Mouse (Mus musculus): ENCODE data around the gene Pard3b.

The Pard3b gene

GRCm38 (mm10) chr1:61903271-61904007 lies 264.8 kb downstream of the Pard3b start:
- ATAC-seq (ENCODE audit: insufficient number of reproducible peaks, low FRiP score, low TSS enrichment), result no peak

- no peak for ATAC-seq (ENCODE audit: insufficient number of reproducible peaks, low FRiP score, low TSS enrichment)
Observed at GRCm38 (mm10) chr1:61904036-61904435, 265.4 kb downstream of the Pard3b start.

GRCm38 (mm10) chr1:61912931-61913330 lies 274.3 kb downstream of the Pard3b start:
- peak; percentile 92 for ATAC-seq (ENCODE audit: insufficient number of reproducible peaks, low FRiP score, low TSS enrichment)

- ATAC-seq (ENCODE audit: insufficient number of reproducible peaks, low FRiP score, low TSS enrichment), result no peak
Observed at GRCm38 (mm10) chr1:61924958-61925357, 286.3 kb downstream of the Pard3b start.

- ATAC-seq (ENCODE audit: insufficient number of reproducible peaks, low FRiP score, low TSS enrichment), result no peak
Observed at GRCm38 (mm10) chr1:61925541-61925940, 286.9 kb downstream of the Pard3b start.

GRCm38 (mm10) chr1:61928131-61928761 lies 289.6 kb downstream of the Pard3b start:
- ATAC-seq (ENCODE audit: insufficient number of reproducible peaks, low FRiP score, low TSS enrichment), result no peak

- no peak for ATAC-seq (ENCODE audit: insufficient number of reproducible peaks, low FRiP score, low TSS enrichment)
Observed at GRCm38 (mm10) chr1:61933574-61933973, 294.9 kb downstream of the Pard3b start.

- ATAC-seq (ENCODE audit: insufficient number of reproducible peaks, low FRiP score, low TSS enrichment), result no peak
Observed at GRCm38 (mm10) chr1:61934760-61935159, 296.1 kb downstream of the Pard3b start.

GRCm38 (mm10) chr1:61939882-61940281 lies 301.3 kb downstream of the Pard3b start:
- ATAC-seq (ENCODE audit: insufficient number of reproducible peaks, low FRiP score, low TSS enrichment), result no peak

GRCm38 (mm10) chr1:61961533-61961932 lies 322.9 kb downstream of the Pard3b start:
- peak; percentile 63; the same call in 1 of the 2 replicates for ATAC-seq (ENCODE audit: insufficient number of reproducible peaks, low FRiP score, low TSS enrichment)

GRCm38 (mm10) chr1:61962571-61962970 lies 323.9 kb downstream of the Pard3b start:
- ATAC-seq (ENCODE audit: insufficient number of reproducible peaks, low FRiP score, low TSS enrichment), result no peak

GRCm38 (mm10) chr1:61967124-61967523 lies 328.5 kb downstream of the Pard3b start:
- ATAC-seq (ENCODE audit: insufficient number of reproducible peaks, low FRiP score, low TSS enrichment), result no peak

- no peak for ATAC-seq (ENCODE audit: insufficient number of reproducible peaks, low FRiP score, low TSS enrichment)
Observed at GRCm38 (mm10) chr1:61967807-61968206, 329.2 kb downstream of the Pard3b start.

- no peak for ATAC-seq (ENCODE audit: insufficient number of reproducible peaks, low FRiP score, low TSS enrichment)
Observed at GRCm38 (mm10) chr1:61997711-61998110, 359.1 kb downstream of the Pard3b start.

GRCm38 (mm10) chr1:62008811-62009210 lies 370.2 kb downstream of the Pard3b start:
- no peak for ATAC-seq (ENCODE audit: insufficient number of reproducible peaks, low FRiP score, low TSS enrichment)

GRCm38 (mm10) chr1:62011712-62012111 lies 373.1 kb downstream of the Pard3b start:
- no peak for ATAC-seq (ENCODE audit: insufficient number of reproducible peaks, low FRiP score, low TSS enrichment)

GRCm38 (mm10) chr1:62016536-62017300 lies 378.1 kb downstream of the Pard3b start:
- no peak for ATAC-seq (ENCODE audit: insufficient number of reproducible peaks, low FRiP score, low TSS enrichment)

GRCm38 (mm10) chr1:62018276-62018675 lies 379.7 kb downstream of the Pard3b start:
- no peak for ATAC-seq (ENCODE audit: insufficient number of reproducible peaks, low FRiP score, low TSS enrichment)

GRCm38 (mm10) chr1:62019743-62020142 lies 381.1 kb downstream of the Pard3b start:
- ATAC-seq (ENCODE audit: insufficient number of reproducible peaks, low FRiP score, low TSS enrichment), result no peak

- ATAC-seq (ENCODE audit: insufficient number of reproducible peaks, low FRiP score, low TSS enrichment), result no peak
Observed at GRCm38 (mm10) chr1:62041718-62042117, 403.1 kb downstream of the Pard3b start.

GRCm38 (mm10) chr1:62048592-62048991 lies 410.0 kb downstream of the Pard3b start:
- no peak for ATAC-seq (ENCODE audit: insufficient number of reproducible peaks, low FRiP score, low TSS enrichment)

All from cerebellum, adult (tissue).